Mouse (Mus musculus) megakaryocyte, embryonic 14.5 days (primary cell): Measurements from ENCODE around the gene Fgr.

Experiments
- FLI1 ChIP-seq: IDR thresholded peaks from 2 replicates; pipeline ENCODE4 v1.6.1; 2012; ENCODE audit warnings: low read length, inconsistent platforms, mixed read lengths
- GATA1 ChIP-seq: IDR thresholded peaks from 3 replicates; pipeline ENCODE4 v1.6.1; 2012; ENCODE audit warnings: mixed read lengths, low read length, inconsistent platforms, borderline replicate concordance

GRCm38 (mm10) chr4:132997469-132998237, 23.8 kb downstream of the Fgr start:
- TF ChIP-seq GATA1 (no peak), FLI1 (no peak)
